Mouse (Mus musculus) small intestine, adult 2 months (tissue): Measurements from ENCODE around the gene Mpped1.

Experiments
- CTCF ChIP-seq: fragments of 200-500 bp; IDR thresholded peaks from 2 replicates; pipeline ENCODE4 v1.5.1; 2012; ENCODE audit warnings: low read depth, mild to moderate bottlenecking, control low read depth, inconsistent platforms, low read length, moderate library complexity, mixed read lengths; ENCODE audit not compliant: insufficient replicate concordance, insufficient read length; ENCODE audit errors: extremely low read depth
- POLR2A ChIP-seq: fragments of 200-500 bp; IDR thresholded peaks from 2 replicates; pipeline ENCODE4 v1.6.1; 2012; ENCODE audit warnings: low read depth, mild to moderate bottlenecking, control low read depth, inconsistent platforms, low read length, moderate library complexity

GRCm38 (mm10) chr15:83879845-83880244 lies 100.6 kb downstream of the Mpped1 start:
- TF ChIP-seq POLR2A (no peak), CTCF (no peak)
